ENCODE assay signal across 9 mouse cellular contexts in the genomic region with DNA sequence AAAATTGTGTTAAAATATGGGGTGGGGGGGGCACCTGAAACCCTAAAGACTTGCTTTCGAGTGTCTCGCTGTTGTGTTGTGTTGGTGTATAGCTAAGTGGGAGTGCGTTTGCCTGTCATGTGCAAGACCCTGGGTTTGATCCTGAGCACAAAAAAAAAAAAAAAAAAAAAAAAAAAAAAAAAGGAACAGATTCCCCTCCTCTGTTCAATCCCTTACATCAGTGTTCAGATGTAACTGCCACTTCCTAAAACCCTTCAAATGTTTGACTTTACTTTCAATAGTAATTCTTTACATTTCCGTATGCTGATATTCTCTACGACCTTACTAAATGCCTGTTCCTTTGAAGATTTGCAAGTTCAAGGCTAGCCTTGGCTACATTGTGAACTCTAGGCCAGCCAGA. TPM values are rescaled to one million over a fixed set of nuclear protein-coding genes. Genes with fewer than 3 reads are reported as not detected.
DNase-seq lines count a peak whose midpoint lies in the region; ATAC-seq and TF ChIP-seq lines count a peak whose summit lies in the region.
"Had no signal": no experiment of that assay in that cellular context is flagged by ENCODE, and none has a peak within 500 bp of the region (broad histone marks: within the 10 kb centered on the region; RNA-seq: fewer than 3 reads in every experiment).

No protein-coding gene starts in this region.

- no peaks in the 10 kb centered on the region for H3K36me3 ChIP-seq in lung, embryonic 16.5 days (ENCODE audit: control insufficient read depth, insufficient read depth, low read length)
- H3K36me3 ChIP-seq in forebrain, embryonic 11.5 days (ENCODE audit: control insufficient read depth, insufficient read depth, low read length): no peaks in the 10 kb centered on the region
- H3K36me3 ChIP-seq in limb, embryonic 11.5 days (ENCODE audit: control insufficient read depth, insufficient read depth, low read length): no peaks in the 10 kb centered on the region

- TF ChIP-seq CTCF in olfactory bulb, adult 2 months (IDR thresholded peaks at IDR 0.05; ENCODE audit: insufficient read depth, low read depth, low read length): no peak

- no peaks in the 10 kb centered on the region for H3K9me3 ChIP-seq in lung, embryonic 16.5 days (ENCODE audit: control insufficient read depth, low read length)
- H3K9me3 ChIP-seq in forebrain, embryonic 11.5 days (ENCODE audit: control insufficient read depth, low read length): no peaks in the 10 kb centered on the region
- H3K9me3 ChIP-seq in limb, embryonic 11.5 days (ENCODE audit: control insufficient read depth, low read length): no peaks in the 10 kb centered on the region

- peak overlapping the region; percentile 90 for H3K4me3 ChIP-seq in lung, embryonic 16.5 days (ENCODE audit: low read length)
- peak overlapping the region; percentile 92 for H3K4me3 ChIP-seq in forebrain, embryonic 11.5 days (ENCODE audit: low read depth, low read length)
- peak overlapping the region; percentile 91 for H3K4me3 ChIP-seq in limb, embryonic 11.5 days (ENCODE audit: low read depth, low read length)
- H3K4me3 ChIP-seq in olfactory bulb, adult 2 months (ENCODE audit: insufficient read depth, low read depth, low read length): peak overlapping the region; percentile 80; the same call in 1 of the 2 replicates

- peaks cover 12% of the 10 kb centered on the region for H3K4me1 ChIP-seq in lung, embryonic 16.5 days (replicated peaks; ENCODE audit: control insufficient read depth, insufficient read depth, low read length)
- H3K4me1 ChIP-seq in forebrain, embryonic 11.5 days (replicated peaks; ENCODE audit: control insufficient read depth, insufficient read depth, low read length): 0 out of 2 replicates have a peak, but pooled peaks cover 2% of the 10 kb centered on the region
- peaks cover 6% of the 10 kb centered on the region; the same call in 1 of the 2 replicates for H3K4me1 ChIP-seq in limb, embryonic 11.5 days (ENCODE audit: control insufficient read depth, insufficient read depth, low read length)
- H3K4me1 ChIP-seq in olfactory bulb, adult 2 months (ENCODE audit: control insufficient read depth, insufficient read depth, low read length): peaks cover 8% of the 10 kb centered on the region; the same call in 1 of the 2 replicates

- H3K4me2 ChIP-seq in lung, embryonic 16.5 days (ENCODE audit: low read depth, low read length): peak overlapping the region; percentile 67
- H3K4me2 ChIP-seq in forebrain, embryonic 11.5 days (ENCODE audit: low read depth, low read length, severe bottlenecking): peak overlapping the region; percentile 65
- H3K4me2 ChIP-seq in limb, embryonic 11.5 days (ENCODE audit: low read depth, severe bottlenecking): peak overlapping the region; percentile 64

- DNase-seq in lung, adult 18-20 months: no peak
- no peak for DNase-seq in forebrain, embryonic 11.5 days (ENCODE audit: low spot score)
- no peak for DNase-seq in limb, embryonic 11.5 days (ENCODE audit: low spot score)
- DNase-seq in layer of hippocampus, postnatal 10 days (ENCODE audit: low spot score in 2 of 2): no peak
- no peak for DNase-seq in B cell, adult 2 months
- DNase-seq: thymus, adult 18-20 months had no signal

- no peaks in the 10 kb centered on the region for H3K27me3 ChIP-seq in lung, embryonic 16.5 days (ENCODE audit: control insufficient read depth, insufficient read depth, low read depth, low read length)
- H3K27me3 ChIP-seq in forebrain, embryonic 11.5 days (ENCODE audit: control insufficient read depth, insufficient read depth, low read length): no peaks in the 10 kb centered on the region
- no peaks in the 10 kb centered on the region for H3K27me3 ChIP-seq in limb, embryonic 11.5 days (ENCODE audit: control insufficient read depth, insufficient read depth, low read length)

- no peak for ATAC-seq in lung, embryonic 16.5 days (ENCODE audit: low read depth)
- no peak for ATAC-seq in forebrain, embryonic 11.5 days (replicated peaks; ENCODE audit: low FRiP score)
- no peak for ATAC-seq in limb, embryonic 11.5 days (ENCODE audit: insufficient number of reproducible peaks, low FRiP score, low TSS enrichment, low read depth)
- ATAC-seq in cerebellum, adult (ENCODE audit: insufficient number of reproducible peaks, low FRiP score, low TSS enrichment): no peak

- 59% methylated on average over 5 of the region's 5 CpGs for WGBS in lung, embryonic 16.5 days
- 81% methylated on average over 5 of the region's 5 CpGs for WGBS in forebrain, embryonic 11.5 days
- WGBS in limb, embryonic 11.5 days: 78% methylated on average over 5 of the region's 5 CpGs
- WGBS in olfactory bulb, adult 2 months: 70% methylated on average over 5 of the region's 5 CpGs

- no peak for TF ChIP-seq POLR2A in olfactory bulb, adult 2 months (IDR thresholded peaks at IDR 0.05; ENCODE audit: insufficient read depth, low read depth, low read length)

- no peak overlapping the region for H3K27ac ChIP-seq in lung, embryonic 16.5 days (ENCODE audit: low read length)
- no peak overlapping the region for H3K27ac ChIP-seq in forebrain, embryonic 11.5 days (ENCODE audit: low read depth, low read length)
- H3K27ac ChIP-seq in limb, embryonic 11.5 days (replicated peaks; ENCODE audit: low read depth, low read length): no peak overlapping the region
- H3K27ac ChIP-seq in olfactory bulb, adult 2 months (ENCODE audit: insufficient read depth, low read depth, low read length): no peak overlapping the region

- peak overlapping the region; percentile 91 for H3K9ac ChIP-seq in lung, embryonic 16.5 days (ENCODE audit: low read length)
- peak overlapping the region; percentile 86 for H3K9ac ChIP-seq in forebrain, embryonic 11.5 days (ENCODE audit: low read length)
- no peak overlapping the region for H3K9ac ChIP-seq in limb, embryonic 11.5 days (ENCODE audit: low read length)

RNA-seq across cellular contexts. Expression of a gene that starts 0.8 kb away (rescaled TPM):
- 42.5 and 45.2 TPM in 2 replicates for polyA plus RNA-seq in lung, embryonic 16.5 days (2015; fragmentation: Nextera tagmentation; extraction: Ambion mirVana)
- 54.9 and 56.6 TPM in 2 replicates for polyA plus RNA-seq in forebrain, embryonic 11.5 days (2014; fragmentation: Nextera tagmentation; extraction: Ambion mirVana)
- polyA plus RNA-seq in limb, embryonic 11.5 days (2014; fragmentation: Nextera tagmentation; extraction: Ambion mirVana): 52.6 and 53.4 TPM in 2 replicates
- not detected in 2 replicates for polyA plus RNA-seq in olfactory bulb, adult 2 months (2012; ENCODE audit: insufficient read depth, insufficient read length, low replicate concordance, missing spikeins)
- total RNA-seq in layer of hippocampus, postnatal 10 days (2021): 10 to 100 TPM; 33.9 to 36.8 TPM

RNA-seq across cellular contexts. Expression of a gene that starts 0.9 kb away (rescaled TPM):
- 85.9 and 92.7 TPM in 2 replicates for polyA plus RNA-seq in lung, embryonic 16.5 days (2015; fragmentation: Nextera tagmentation; extraction: Ambion mirVana)
- polyA plus RNA-seq in forebrain, embryonic 11.5 days (2014; fragmentation: Nextera tagmentation; extraction: Ambion mirVana): 50.8 and 54.5 TPM in 2 replicates
- 48.9 and 50.1 TPM in 2 replicates for polyA plus RNA-seq in limb, embryonic 11.5 days (2014; fragmentation: Nextera tagmentation; extraction: Ambion mirVana)
- not detected in 2 replicates for polyA plus RNA-seq in olfactory bulb, adult 2 months (2012; ENCODE audit: insufficient read depth, insufficient read length, low replicate concordance, missing spikeins)
- total RNA-seq in layer of hippocampus, postnatal 10 days (2021): 10 to 100 TPM; 32.5 to 34.5 TPM
